Mouse (Mus musculus) lung, postnatal 0 days (tissue): ENCODE data around the gene Prkcb. TPM values are rescaled to one million over a fixed set of nuclear protein-coding genes. Genes with fewer than 3 reads are reported as not detected.

Experiments
- ATAC-seq: fragments of 200-750 bp; cut with Nextera tagmentation; 2 replicates; pipeline ENCODE4 v1.8.0; 2017; ENCODE audit warnings: moderate library complexity
- DNase-seq: peaks from one replicate; pipeline ENCODE4 v3.0.0-alpha.2; 2016; ENCODE audit warnings: low spot score
- H3K27ac ChIP-seq: fragments of 300-500 bp; sonication (generic); 2 replicates; pipeline ENCODE4 v1.5.1; 2014; ENCODE audit warnings: antibody characterized with exemption, mild to moderate bottlenecking, low read length, mixed read lengths
- H3K27me3 ChIP-seq: fragments of 300-500 bp; sonication (generic); replicated peaks from 2 replicates; pipeline ENCODE4 v1.6.1; 2014; ENCODE audit warnings: low read length, mixed read lengths; ENCODE audit not compliant: insufficient read depth
- H3K36me3 ChIP-seq: fragments of 300-500 bp; sonication (generic); 2 replicates; pipeline ENCODE4 v1.6.1; 2014; ENCODE audit warnings: low read length, mixed read lengths; ENCODE audit not compliant: insufficient read depth
- H3K4me1 ChIP-seq: fragments of 300-500 bp; sonication (generic); 2 replicates; pipeline ENCODE4 v1.6.1; 2014; ENCODE audit warnings: antibody characterized with exemption, low read depth, low read length, mixed read lengths; ENCODE audit not compliant: insufficient read depth
- H3K4me2 ChIP-seq: fragments of 300-500 bp; sonication (generic); replicated peaks from 2 replicates; pipeline ENCODE4 v1.6.1; 2014; ENCODE audit warnings: low read depth, mild to moderate bottlenecking, low read length, moderate library complexity, mixed read lengths
- H3K4me3 ChIP-seq: fragments of 300-500 bp; sonication (generic); 2 replicates; pipeline ENCODE4 v1.5.1; 2014; ENCODE audit warnings: low read depth, low read length
- H3K9ac ChIP-seq: fragments of 300-500 bp; sonication (generic); replicated peaks from 2 replicates; pipeline ENCODE4 v1.6.1; 2014; ENCODE audit warnings: low read depth, mild to moderate bottlenecking
- H3K9me3 ChIP-seq: fragments of 300-500 bp; sonication (generic); 2 replicates; pipeline ENCODE4 v1.6.1; 2016; ENCODE audit warnings: low read length, mixed read lengths
- CTCF ChIP-seq: IDR thresholded peaks from 2 replicates; pipeline ENCODE4 v1.5.1; 2016; ENCODE audit warnings: antibody characterized with exemption, mild to moderate bottlenecking
- EP300 ChIP-seq: IDR thresholded peaks from 2 replicates; pipeline ENCODE4 v1.6.1; 2016; ENCODE audit warnings: antibody characterized with exemption, mild to moderate bottlenecking, control low read depth
- WGBS: fragments of 180-500 bp; shearing (Covaris S2); extraction: QIAGEN DNeasy Blood & Tissue Kit; methylation state at CpG from one replicate; pipeline ENCODE4 v1.1.7; 2014; 5-methylcytosine and 5-hydroxymethylcytosine counted together
- polyA plus RNA-seq: library from polyadenylated mRNA; unstranded; fragments of >200 nt; fragmentation: Nextera tagmentation; extraction: Ambion mirVana; gene quantifications from 2 replicates; pipeline ENCODE4 v1.2.1, GENCODE M21; 2015

The Prkcb gene
- polyA plus RNA-seq, 1 experiment from 2014 or later, result 2.3 TPM

DNA sequence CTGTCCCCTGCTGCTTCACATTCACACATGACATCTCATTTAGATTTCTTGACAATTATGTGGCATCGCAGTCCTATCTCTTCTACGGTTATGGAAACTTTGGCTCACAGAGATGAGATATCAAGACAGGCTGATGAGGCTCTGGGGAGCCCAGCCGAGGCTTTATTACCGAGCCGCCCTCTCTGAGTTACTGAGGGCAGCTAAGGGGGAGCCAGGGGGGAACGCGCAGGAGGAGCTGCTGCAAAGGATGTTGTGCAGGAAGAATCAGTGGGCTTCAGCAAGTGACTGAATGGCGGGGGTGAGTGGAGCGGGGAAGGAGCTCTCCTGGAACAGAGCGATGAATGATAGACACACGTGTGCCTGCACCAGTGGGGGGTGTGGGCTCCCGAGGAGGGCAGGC, 127.4 kb downstream of the Prkcb start:
- no peaks in the 10 kb centered on the region for H3K27me3 ChIP-seq
- no peak for TF ChIP-seq EP300
- ATAC-seq, result no peak
- H3K9ac ChIP-seq, result no peak overlapping the region
- no peak overlapping the region for H3K27ac ChIP-seq
- no peak for DNase-seq
- H3K4me1 ChIP-seq, result no peaks in the 10 kb centered on the region
- no peaks in the 10 kb centered on the region for H3K36me3 ChIP-seq
- no peaks in the 10 kb centered on the region for H3K9me3 ChIP-seq
- H3K4me2 ChIP-seq, result no peak overlapping the region
- H3K4me3 ChIP-seq, result no peak overlapping the region
- 70% methylated on average over 12 of the region's 12 CpGs for WGBS

DNA sequence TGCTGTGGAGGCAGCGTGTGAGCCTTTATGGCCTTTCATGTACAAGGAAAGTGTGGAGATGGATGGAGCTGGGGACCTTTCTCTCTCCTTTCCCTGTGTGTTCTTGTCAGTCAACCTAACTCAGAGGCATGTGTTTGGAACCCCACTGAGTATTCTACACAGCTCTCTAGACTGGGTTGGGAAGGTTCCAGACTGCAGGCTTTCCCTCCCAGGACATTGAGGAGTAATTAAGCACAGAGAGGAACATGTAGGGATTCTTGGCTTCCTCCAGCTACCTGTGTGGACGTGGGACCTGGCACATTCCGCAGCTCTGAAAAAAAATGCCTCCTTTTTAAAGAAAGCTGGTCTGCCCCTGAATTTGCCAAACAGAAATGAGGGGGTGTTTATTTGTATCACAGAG, 130.0 kb downstream of the Prkcb start:
- Histone ChIP-seq H3K4me3 (no peak overlapping the region), H3K9me3 (no peaks in the 10 kb centered on the region), H3K9ac (no peak overlapping the region), H3K4me1 (no peaks in the 10 kb centered on the region), H3K27me3 (no peaks in the 10 kb centered on the region), H3K27ac (no peak overlapping the region), H3K4me2 (no peak overlapping the region), H3K36me3 (no peaks in the 10 kb centered on the region)
- ATAC-seq (no peak), DNase-seq (no peak)
- WGBS, result 68% methylated on average over 3 of the region's 3 CpGs
- no peak for TF ChIP-seq CTCF

- no peak for ATAC-seq
- Histone ChIP-seq H3K4me2 (no peak overlapping the region), H3K27ac (no peak overlapping the region), H3K36me3 (no peaks in the 10 kb centered on the region), H3K4me3 (no peak overlapping the region), H3K9me3 (no peaks in the 10 kb centered on the region), H3K27me3 (no peaks in the 10 kb centered on the region), H3K4me1 (no peaks in the 10 kb centered on the region), H3K9ac (no peak overlapping the region)
- 31% methylated on average over 4 of the region's 4 CpGs for WGBS
- no peak for DNase-seq
- TF ChIP-seq CTCF, result no peak
- TF ChIP-seq EP300, result no peak
Observed at GRCm38 (mm10) chr7:122423816-122424215, 135.3 kb downstream of the Prkcb start.

- TF ChIP-seq CTCF, result no peak
- no peak for TF ChIP-seq EP300
- no peaks in the 10 kb centered on the region for H3K9me3 ChIP-seq
- WGBS, result 36% methylated on average over 5 of the region's 5 CpGs
- H3K4me1 ChIP-seq, result no peaks in the 10 kb centered on the region
- H3K27ac ChIP-seq, result no peak overlapping the region
- no peak for DNase-seq
- H3K4me3 ChIP-seq, result no peak overlapping the region
- H3K9ac ChIP-seq, result no peak overlapping the region
- no peak overlapping the region for H3K4me2 ChIP-seq
- H3K27me3 ChIP-seq, result no peaks in the 10 kb centered on the region
- no peaks in the 10 kb centered on the region for H3K36me3 ChIP-seq
- no peak for ATAC-seq
Observed at GRCm38 (mm10) chr7:122429134-122429533, 140.6 kb downstream of the Prkcb start.

DNA sequence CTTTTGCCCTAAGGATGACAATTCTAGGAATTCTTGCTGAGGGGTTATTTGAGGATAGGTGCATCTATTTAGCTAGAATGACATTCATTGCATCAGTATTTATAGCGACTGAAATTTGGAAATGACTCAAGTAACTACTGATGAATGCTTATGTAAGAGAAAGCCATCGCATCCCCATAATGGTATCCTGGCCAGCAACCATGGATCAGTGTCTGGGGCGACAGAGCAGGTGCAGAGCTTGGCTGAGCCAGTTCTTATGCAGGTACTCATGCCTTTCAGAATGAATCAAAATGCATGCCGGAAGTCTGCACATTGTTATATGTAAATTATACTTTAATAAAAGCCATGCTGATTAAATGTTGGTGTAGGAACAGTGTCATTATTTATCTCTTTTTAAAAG, 143.8 kb downstream of the Prkcb start:
- no peaks in the 10 kb centered on the region for H3K9me3 ChIP-seq
- no peak overlapping the region for H3K9ac ChIP-seq
- no peaks in the 10 kb centered on the region for H3K4me1 ChIP-seq
- H3K4me3 ChIP-seq, result no peak overlapping the region
- H3K27ac ChIP-seq, result no peak overlapping the region
- 74% methylated on average over 4 of the region's 4 CpGs for WGBS
- DNase-seq (no peak), ATAC-seq (no peak)
- TF ChIP-seq CTCF (no peak), EP300 (no peak)
- H3K4me2 ChIP-seq, result no peak overlapping the region
- no peaks in the 10 kb centered on the region for H3K36me3 ChIP-seq
- H3K27me3 ChIP-seq, result no peaks in the 10 kb centered on the region

- no peak overlapping the region for H3K4me3 ChIP-seq
- no peak for TF ChIP-seq EP300
- TF ChIP-seq CTCF, result no peak
- 81% methylated on average over 5 of the region's 5 CpGs for WGBS
- H3K36me3 ChIP-seq, result no peaks in the 10 kb centered on the region
- no peaks in the 10 kb centered on the region for H3K4me1 ChIP-seq
- no peak overlapping the region for H3K27ac ChIP-seq
- no peaks in the 10 kb centered on the region for H3K9me3 ChIP-seq
- ATAC-seq, result no peak
- no peak overlapping the region for H3K9ac ChIP-seq
- H3K4me2 ChIP-seq, result no peak overlapping the region
- no peaks in the 10 kb centered on the region for H3K27me3 ChIP-seq
- DNase-seq, result no peak
Observed at GRCm38 (mm10) chr7:122433377-122433776, 144.8 kb downstream of the Prkcb start.

DNA sequence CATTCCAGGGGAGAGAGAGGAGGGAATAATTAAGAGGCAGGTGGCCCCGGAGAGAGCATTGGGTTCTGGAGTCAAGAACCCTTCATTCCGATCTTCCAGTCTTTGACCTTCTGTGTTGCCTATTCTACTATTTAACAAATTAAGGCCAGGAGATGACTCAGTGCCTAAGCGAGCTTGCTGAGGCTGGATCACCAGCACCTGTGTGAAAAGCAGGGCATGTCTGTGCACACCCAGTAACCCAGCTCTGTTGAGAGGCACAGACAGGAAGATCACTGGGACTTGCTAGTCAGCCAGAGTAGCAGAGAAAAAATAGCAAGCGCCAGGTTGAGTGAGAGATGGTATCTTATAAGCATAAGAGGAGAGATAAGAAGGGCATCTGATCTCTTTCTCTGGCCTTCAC, 146.4 kb downstream of the Prkcb start:
- Histone ChIP-seq H3K4me3 (no peak overlapping the region), H3K27ac (no peak overlapping the region), H3K9ac (no peak overlapping the region), H3K27me3 (no peaks in the 10 kb centered on the region), H3K9me3 (no peaks in the 10 kb centered on the region), H3K36me3 (no peaks in the 10 kb centered on the region), H3K4me1 (no peaks in the 10 kb centered on the region), H3K4me2 (no peak overlapping the region)
- TF ChIP-seq EP300, result no peak
- no peak for TF ChIP-seq CTCF
- ATAC-seq (no peak), DNase-seq (no peak)
- WGBS, result 47% methylated on average over 4 of the region's 4 CpGs
